Mouse (Mus musculus) erythroblast, embryonic 14.5 days (primary cell): ENCODE data around the gene Igsf11.

ENCODE experiments used
- GATA1 ChIP-seq: IDR thresholded peaks from 2 replicates; pipeline ENCODE4 v1.6.1; 2012; ENCODE audit warnings: low read length, inconsistent platforms, mixed read lengths
- TAL1 ChIP-seq: IDR thresholded peaks from 3 replicates; pipeline ENCODE4 v1.6.1; 2012; ENCODE audit warnings: low read length, inconsistent platforms, mixed read lengths

GRCm38 (mm10) chr16:38946453-38946852 lies 54.0 kb downstream of the Igsf11 start:
- no peak for TF ChIP-seq TAL1
- TF ChIP-seq GATA1: no peak
